Mouse (Mus musculus) monocyte, adult 5-6 weeks (primary cell): ENCODE measurements around the gene 4933400A11Rik. TPM values are rescaled to one million over a fixed set of nuclear protein-coding genes. Genes with fewer than 3 reads are reported as not detected.

ENCODE experiments used
- ATAC-seq: fragments of 153-309, 156-312 bp; replicated peaks from 2 replicates; pipeline ENCODE4 v1.8.0; 2017; ENCODE audit warnings: mild to moderate bottlenecking; ENCODE audit not compliant: low TSS enrichment, insufficient number of reproducible peaks, severe bottlenecking, poor library complexity, low FRiP score
- total RNA-seq: library from RNA; stranded (forward); fragments of 200-1000, 200-491, 200-594 nt; gene quantifications from 3 replicates; pipeline ENCODE4 v1.2.3, GENCODE M21; 2017

Gene 4933400A11Rik
- total RNA-seq, result not detected in 3 replicates

- ATAC-seq, result no peak
Observed at GRCm38 (mm10) chrX:169779535-169779934, at the start of gene 4933400A11Rik. Gene 4933400A11Rik, minus strand, starts transcription at chrX:169779635.

- ATAC-seq, result no peak
Observed at GRCm38 (mm10) chrX:169828136-169828535, 48.7 kb upstream of the 4933400A11Rik start.

- no peak for ATAC-seq
Observed at GRCm38 (mm10) chrX:169827720-169828119, 48.3 kb upstream of the 4933400A11Rik start.

GRCm38 (mm10) chrX:169826947-169827346 lies 47.5 kb upstream of the 4933400A11Rik start:
- ATAC-seq, result no peak

- ATAC-seq, result no peak
Observed at GRCm38 (mm10) chrX:169813673-169814072, 34.2 kb upstream of the 4933400A11Rik start.

- no peak for ATAC-seq
Observed at GRCm38 (mm10) chrX:169811783-169812182, 32.3 kb upstream of the 4933400A11Rik start.

GRCm38 (mm10) chrX:169811318-169811717 lies 31.9 kb upstream of the 4933400A11Rik start:
- no peak for ATAC-seq

GRCm38 (mm10) chrX:169807744-169808143 lies 28.3 kb upstream of the 4933400A11Rik start:
- ATAC-seq, result no peak

GRCm38 (mm10) chrX:169805791-169806190 lies 26.4 kb upstream of the 4933400A11Rik start:
- no peak for ATAC-seq

GRCm38 (mm10) chrX:169800238-169800637 lies 20.8 kb upstream of the 4933400A11Rik start:
- ATAC-seq, result no peak

- ATAC-seq, result no peak
Observed at GRCm38 (mm10) chrX:169798987-169799680, 19.7 kb upstream of the 4933400A11Rik start.

- no peak for ATAC-seq
Observed at GRCm38 (mm10) chrX:169797148-169797547, 17.7 kb upstream of the 4933400A11Rik start.

GRCm38 (mm10) chrX:169794831-169795311 lies 15.4 kb upstream of the 4933400A11Rik start:
- ATAC-seq, result no peak

GRCm38 (mm10) chrX:169794421-169794820 lies 15.0 kb upstream of the 4933400A11Rik start:
- no peak for ATAC-seq

GRCm38 (mm10) chrX:169792879-169793278 lies 13.4 kb upstream of the 4933400A11Rik start:
- no peak for ATAC-seq

GRCm38 (mm10) chrX:169789702-169790101 lies 10.3 kb upstream of the 4933400A11Rik start:
- no peak for ATAC-seq

GRCm38 (mm10) chrX:169758001-169758400 lies 21.4 kb downstream of the 4933400A11Rik start:
- ATAC-seq, result no peak

GRCm38 (mm10) chrX:169735387-169735969 lies 44.0 kb downstream of the 4933400A11Rik start:
- ATAC-seq, result no peak
